Mouse (Mus musculus): ENCODE measurements around the gene Otud7b.
"Not testable (repeated sequence)": the region's sequence is repeated elsewhere in the genome, so short reads cannot be mapped to it uniquely, and the experiment has no call there.

The Otud7b gene

GRCm38 (mm10) chr3:96135011-96135410 lies 30.7 kb downstream of the Otud7b start:
- no peak for DNase-seq (ENCODE audit: low spot score in 2 of 2)

GRCm38 (mm10) chr3:96147950-96148349 lies 43.6 kb downstream of the Otud7b start:
- DNase-seq (ENCODE audit: low spot score in 2 of 2) = no peak

GRCm38 (mm10) chr3:96151836-96152235 lies 47.5 kb downstream of the Otud7b start:
- DNase-seq (ENCODE audit: low spot score in 2 of 2) = no peak

- DNase-seq (ENCODE audit: low spot score in 2 of 2) = no peak
These were observed 48.3 kb downstream of the Otud7b start for GRCm38 (mm10) chr3:96152611-96153010.

GRCm38 (mm10) chr3:96155501-96155900 lies 51.2 kb downstream of the Otud7b start:
- DNase-seq (ENCODE audit: low spot score in 2 of 2) = no peak

GRCm38 (mm10) chr3:96159820-96160219 lies 55.5 kb downstream of the Otud7b start:
- no peak for DNase-seq (ENCODE audit: low spot score in 2 of 2)

- peak; percentile 53 to 75 for DNase-seq (ENCODE audit: low spot score in 2 of 2)
These were observed 56.0 kb downstream of the Otud7b start for GRCm38 (mm10) chr3:96160222-96160802.

- DNase-seq (ENCODE audit: low spot score in 2 of 2) = peak; percentile 60 to 65
These were observed 56.6 kb downstream of the Otud7b start for GRCm38 (mm10) chr3:96160803-96161516.

- DNase-seq (ENCODE audit: low spot score in 2 of 2) = peak in 1 of 2 experiments; percentile 30
These were observed 57.8 kb downstream of the Otud7b start, which contains the start of gene Mtmr11 for GRCm38 (mm10) chr3:96161869-96162840. Mtmr11 (plus strand) TSS chr3:96162004.

- DNase-seq (ENCODE audit: low spot score in 2 of 2) = no peak
These were observed 58.7 kb downstream of the Otud7b start for GRCm38 (mm10) chr3:96163040-96163439.

- no peak for DNase-seq (ENCODE audit: low spot score in 2 of 2)
These were observed 64.3 kb downstream of the Otud7b start for GRCm38 (mm10) chr3:96168466-96169158.

GRCm38 (mm10) chr3:96170276-96170675 lies 65.9 kb downstream of the Otud7b start:
- no peak for DNase-seq (ENCODE audit: low spot score in 2 of 2)

- DNase-seq (ENCODE audit: low spot score in 2 of 2) = no peak
These were observed 66.7 kb downstream of the Otud7b start for GRCm38 (mm10) chr3:96170976-96171545.

GRCm38 (mm10) chr3:96171583-96172196 lies 67.4 kb downstream of the Otud7b start:
- no peak for DNase-seq (ENCODE audit: low spot score in 2 of 2)

- DNase-seq (ENCODE audit: low spot score in 2 of 2) = peak; percentile 77 to 78
These were observed 68.2 kb downstream of the Otud7b start, which contains the start of gene Sf3b4 for GRCm38 (mm10) chr3:96172197-96173178. Sf3b4 (plus strand) TSS chr3:96172332.

GRCm38 (mm10) chr3:96173185-96173584 lies 68.9 kb downstream of the Otud7b start:
- DNase-seq (ENCODE audit: low spot score in 2 of 2) = no peak

- not testable (repeated sequence) for DNase-seq (ENCODE audit: low spot score in 2 of 2)
These were observed 69.7 kb downstream of the Otud7b start for GRCm38 (mm10) chr3:96174042-96174441.

GRCm38 (mm10) chr3:96175251-96175650 lies 70.9 kb downstream of the Otud7b start:
- no peak for DNase-seq (ENCODE audit: low spot score in 2 of 2)

GRCm38 (mm10) chr3:96178427-96178826 lies 74.1 kb downstream of the Otud7b start:
- DNase-seq (ENCODE audit: low spot score in 2 of 2) = no peak
